Mouse (Mus musculus): Measurements from ENCODE around the gene Stxbp4.

- TF ChIP-seq CTCF (IDR thresholded peaks at IDR 0.05) (no peak), POLR2A (IDR thresholded peaks at IDR 0.05; ENCODE audit: insufficient read depth, low read depth, low read length) (no peak), EP300 (IDR thresholded peaks at IDR 0.05; ENCODE audit: insufficient read depth, low read depth, low read length) (no peak)
Measured at GRCm38 (mm10) chr11:90499918-90500317, 138.0 kb downstream of the Stxbp4 start.
